Mouse (Mus musculus) megakaryocyte, embryonic 14.5 days (primary cell): ENCODE measurements around the gene Pip5k1b.

Experiments
- FLI1 ChIP-seq: IDR thresholded peaks from 2 replicates; pipeline ENCODE4 v1.6.1; 2012; ENCODE audit warnings: low read length, inconsistent platforms, mixed read lengths
- GATA1 ChIP-seq: IDR thresholded peaks from 3 replicates; pipeline ENCODE4 v1.6.1; 2012; ENCODE audit warnings: mixed read lengths, low read length, inconsistent platforms, borderline replicate concordance

DNA sequence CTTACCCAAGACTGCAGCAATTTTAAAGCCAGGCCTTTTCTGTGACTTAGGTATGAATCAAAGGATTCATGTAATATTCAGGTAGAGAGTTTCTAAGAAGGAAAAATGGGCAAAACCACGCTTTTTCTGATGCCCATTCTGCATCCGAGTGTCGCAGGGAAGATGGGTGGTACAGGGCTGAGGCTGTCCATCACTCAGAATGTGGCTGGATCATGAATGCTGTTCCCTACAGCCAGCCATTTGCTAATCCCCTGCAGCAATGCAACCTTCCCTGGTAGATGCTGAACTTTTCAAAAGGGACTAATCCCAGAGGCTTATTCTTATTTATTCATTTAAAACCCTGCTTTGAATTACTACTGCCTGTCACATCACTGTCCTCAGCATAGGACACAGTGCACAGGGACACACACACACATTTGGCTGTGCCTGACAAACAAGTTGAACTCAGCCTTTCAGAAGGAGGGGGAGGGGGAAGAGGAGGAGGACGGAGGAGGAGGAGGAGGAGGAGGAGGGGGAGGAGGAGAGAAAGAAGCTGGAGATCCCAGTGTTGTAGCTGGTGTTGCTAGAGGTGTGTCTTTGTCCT is 71.0 kb downstream of the Pip5k1b start:
- no peak for TF ChIP-seq GATA1
- no peak for TF ChIP-seq FLI1
